Mouse (Mus musculus): Measurements from ENCODE around the gene Ankrd65.
"Not testable (repeated sequence)": the region's sequence is repeated elsewhere in the genome, so short reads cannot be mapped to it uniquely, and the experiment has no call there.

The Ankrd65 gene

DNA sequence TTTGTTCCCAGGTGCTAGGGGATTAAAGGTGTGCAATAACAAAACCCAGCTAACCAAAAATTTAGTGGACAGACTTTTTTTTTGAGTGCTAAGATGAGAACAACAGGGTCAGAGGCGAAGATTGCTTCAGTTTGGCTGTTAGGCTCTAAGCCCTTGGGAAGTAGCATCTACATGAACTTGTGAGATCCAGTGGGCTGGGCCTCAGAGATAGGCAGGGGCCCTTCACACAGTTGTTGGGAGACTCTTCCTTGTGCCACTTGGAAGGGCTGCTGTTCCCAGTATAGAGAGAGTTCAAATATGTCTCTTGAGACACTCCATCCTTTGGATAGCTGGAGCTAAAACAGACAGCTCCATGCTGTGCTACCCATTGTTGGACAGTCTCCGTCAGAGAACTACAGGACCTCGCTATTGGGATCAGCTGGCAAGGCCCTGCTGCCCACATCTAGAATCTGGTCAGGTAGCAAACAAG, at the start of gene Ankrd65:
Gene Ankrd65, plus strand, starts transcription at position 419 of the 469 bp plus-strand sequence.
- no peak for DNase-seq (ENCODE audit: low read depth, low spot score)

DNA sequence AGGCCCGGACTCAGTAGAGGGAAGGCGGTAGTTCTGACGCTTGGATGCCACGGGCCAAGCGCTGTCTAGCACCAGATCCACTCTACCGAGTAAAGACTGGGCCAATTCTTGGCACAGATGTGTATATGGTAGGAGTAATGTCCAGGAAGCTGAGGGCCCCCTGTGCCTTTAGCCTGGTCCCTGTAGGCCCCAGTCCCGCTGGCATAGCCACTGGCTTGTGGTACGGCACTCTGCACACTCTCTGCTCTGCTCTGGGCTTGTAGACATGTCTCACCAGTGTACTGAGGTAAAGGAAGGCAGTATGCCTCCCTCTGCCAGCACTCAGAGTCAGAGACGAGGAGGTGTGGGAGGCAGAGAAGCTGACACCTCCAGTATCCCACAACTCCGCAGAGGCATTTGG, 49.6 kb upstream of the Ankrd65 start:
- not testable (repeated sequence) for DNase-seq (ENCODE audit: low read depth, low spot score)

DNA sequence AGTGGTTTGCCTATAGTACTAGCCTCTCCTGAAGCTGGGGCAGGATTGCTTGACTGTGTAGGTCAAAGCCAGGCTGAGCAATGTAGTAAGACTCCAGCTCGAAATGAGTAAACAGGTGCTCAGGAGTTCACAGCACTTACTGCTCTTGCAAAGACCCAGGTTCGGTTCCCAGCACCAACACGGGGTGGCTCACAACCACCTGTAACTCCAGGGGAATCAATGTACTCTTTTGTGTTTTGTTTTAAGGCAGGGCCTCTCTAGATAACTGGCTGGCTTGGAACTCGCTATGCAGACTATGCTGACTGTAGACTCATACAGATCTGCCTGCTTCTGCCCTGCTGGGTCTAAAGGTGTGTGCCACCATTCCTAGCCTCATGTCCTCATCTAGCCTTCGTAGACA, 47.6 kb upstream of the Ankrd65 start:
- no peak for DNase-seq (ENCODE audit: low read depth, low spot score)

DNA sequence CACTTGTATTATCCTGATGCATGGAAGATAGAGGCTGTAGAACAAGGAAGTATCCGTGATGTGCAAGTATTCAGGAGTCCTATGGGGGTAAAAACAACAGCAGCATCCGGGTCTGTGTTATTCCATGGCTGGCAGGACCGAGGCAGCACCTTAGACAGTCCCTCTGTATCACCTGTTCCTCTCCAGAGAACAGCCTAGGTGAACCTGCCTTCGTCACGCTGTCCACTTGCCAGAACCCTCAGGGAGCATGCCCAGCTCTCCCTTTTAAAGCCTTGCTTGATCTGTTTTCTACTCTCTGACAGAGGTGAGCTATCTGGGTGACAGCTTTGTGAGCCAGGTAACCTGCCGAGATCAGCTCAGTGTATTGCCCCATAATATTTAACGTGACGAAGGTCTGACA, 45.8 kb upstream of the Ankrd65 start:
- no peak for DNase-seq (ENCODE audit: low read depth, low spot score)

DNA sequence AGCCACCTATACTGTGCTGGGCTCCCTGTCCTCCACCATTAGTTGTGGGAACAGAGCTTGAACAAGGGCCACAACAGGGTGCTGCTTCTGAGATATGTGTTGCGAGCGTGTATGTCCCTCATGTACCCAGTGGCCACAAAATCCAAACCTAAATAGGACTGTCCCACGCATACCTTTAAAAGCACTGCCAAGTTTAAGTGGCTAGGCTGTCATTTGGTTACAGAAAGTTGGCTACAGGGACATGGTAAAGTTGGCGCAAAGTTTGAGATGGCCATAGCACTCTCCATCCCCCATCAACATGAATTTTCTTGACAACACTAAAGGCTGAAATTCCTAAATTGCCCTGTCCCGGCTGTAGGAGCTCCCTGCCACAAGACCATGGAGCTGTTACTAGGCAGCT, 45.1 kb upstream of the Ankrd65 start:
- DNase-seq (ENCODE audit: low read depth, low spot score), result no peak

DNA sequence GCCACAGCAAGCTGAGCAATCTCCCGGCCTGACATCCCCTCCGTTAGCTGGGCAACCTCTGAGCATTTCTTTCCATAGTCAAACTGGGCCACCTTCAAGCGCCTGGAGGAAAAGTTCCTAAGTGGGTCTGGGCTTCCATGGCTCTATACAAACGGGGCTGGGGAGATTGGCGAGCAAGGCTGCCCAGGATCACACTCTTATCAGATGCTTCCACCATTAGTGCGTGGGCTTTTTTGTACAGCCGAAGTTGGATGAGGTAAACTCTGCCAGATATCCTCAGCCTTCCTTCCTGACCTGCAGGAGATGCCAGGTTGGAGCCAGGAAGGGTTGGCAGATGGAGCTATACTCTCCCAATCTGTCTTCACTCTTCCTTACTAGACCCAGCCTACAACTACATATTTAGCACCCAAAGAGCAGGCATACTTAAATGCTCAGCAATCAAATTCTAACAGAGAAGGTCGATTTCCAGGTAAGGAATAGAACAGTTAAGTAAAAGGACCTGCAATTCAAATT, 44.1 kb upstream of the Ankrd65 start:
- no peak for DNase-seq (ENCODE audit: low read depth, low spot score)

DNA sequence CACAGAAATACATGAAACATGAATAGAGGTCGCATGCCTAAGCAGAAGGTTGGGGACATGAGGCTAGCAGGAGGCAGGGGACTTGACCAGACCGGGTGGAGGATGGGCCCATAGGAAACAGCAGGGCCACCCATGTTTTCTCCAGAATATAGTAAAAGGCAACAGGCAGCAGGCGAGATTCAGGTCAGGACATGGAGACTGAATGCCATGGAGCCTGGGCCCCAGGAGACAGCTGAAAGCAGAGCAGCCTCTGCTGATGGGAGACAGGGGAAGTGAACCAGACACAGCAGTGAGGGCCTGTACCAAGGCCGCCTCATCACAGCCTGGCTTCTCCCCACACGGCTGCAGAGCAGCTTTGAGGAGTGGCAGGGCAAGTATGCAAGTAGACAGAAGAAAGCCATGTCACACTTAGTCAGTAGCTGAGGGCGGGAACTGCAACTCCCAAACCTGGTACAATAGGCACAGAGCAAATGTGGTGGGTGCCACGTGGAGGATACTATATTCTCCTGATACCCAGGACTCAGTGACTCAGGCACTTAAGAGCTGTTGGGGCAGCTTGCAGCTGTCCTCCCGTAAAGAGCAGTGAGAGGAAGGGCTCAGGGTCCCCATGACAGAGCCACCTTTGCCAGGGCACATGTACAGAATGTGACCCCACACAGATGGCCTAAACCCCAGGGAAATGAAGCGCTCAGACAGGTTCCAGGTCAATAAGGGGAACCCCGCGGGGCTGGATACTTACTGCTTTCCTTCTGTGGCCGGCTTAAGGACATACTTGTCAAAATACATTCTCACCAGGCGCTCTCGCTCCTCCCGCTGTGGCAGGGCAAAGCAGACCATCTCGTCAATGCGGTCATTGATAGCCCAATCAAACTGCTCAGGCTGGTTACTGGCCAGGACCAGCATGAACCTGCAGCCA, 43.4 kb upstream of the Ankrd65 start:
- no peak for DNase-seq (ENCODE audit: low read depth, low spot score)

DNA sequence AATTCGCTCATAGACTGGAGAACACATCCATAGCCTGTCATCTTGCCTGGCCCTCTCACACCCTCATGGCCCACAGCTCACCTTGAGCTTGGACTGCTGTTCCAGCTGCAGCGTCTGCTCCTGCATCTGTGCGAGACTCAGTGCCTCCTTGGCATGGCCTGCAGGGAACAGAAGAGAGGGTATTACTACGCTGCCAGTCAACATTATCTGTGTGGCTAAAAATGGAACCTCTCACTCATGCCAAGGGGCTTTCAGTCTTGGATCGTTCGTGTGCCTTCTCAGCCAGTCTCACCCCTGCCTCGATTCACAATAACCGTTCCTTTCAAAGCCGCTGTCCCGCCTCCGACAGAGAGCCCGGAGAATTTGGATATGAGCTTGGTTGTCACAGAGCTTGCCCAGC, 33.2 kb upstream of the Ankrd65 start:
- DNase-seq (ENCODE audit: low read depth, low spot score), result no peak

DNA sequence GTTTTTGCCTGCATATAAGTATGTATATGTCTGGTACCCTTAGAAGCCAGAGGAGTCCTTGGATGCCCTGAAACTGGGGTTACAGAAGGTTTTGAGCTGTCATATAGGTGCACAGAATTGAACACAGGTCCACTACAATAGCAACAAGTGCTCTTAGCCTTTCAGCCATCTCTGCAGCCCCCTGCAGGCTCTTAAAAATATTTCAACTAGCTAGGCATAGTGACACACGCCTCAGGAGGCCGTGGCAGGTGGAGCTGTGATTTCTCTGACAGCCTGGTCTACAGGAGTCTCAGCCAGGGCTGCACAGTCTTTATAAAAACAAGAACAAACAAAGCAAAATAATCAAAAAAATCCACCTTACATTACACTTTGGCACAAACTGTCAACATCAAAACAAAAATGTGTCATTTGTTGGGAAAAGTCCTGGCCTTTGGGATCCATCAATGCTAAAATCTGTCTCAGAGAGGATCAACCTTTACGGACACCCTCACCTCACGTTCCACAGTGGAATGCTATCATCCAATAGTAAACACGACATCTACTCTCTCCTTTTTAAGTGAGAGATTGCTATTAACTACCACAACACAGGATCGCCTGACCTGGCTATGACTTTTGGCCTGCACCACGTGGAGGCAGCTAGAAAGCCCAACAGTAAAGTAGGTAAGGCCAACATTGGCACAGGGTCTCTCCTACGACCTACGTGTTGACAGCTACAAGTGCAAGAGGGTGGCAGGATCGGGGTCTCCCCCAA, 30.2 kb upstream of the Ankrd65 start:
- DNase-seq (ENCODE audit: low read depth, low spot score), result peak; percentile 46

DNA sequence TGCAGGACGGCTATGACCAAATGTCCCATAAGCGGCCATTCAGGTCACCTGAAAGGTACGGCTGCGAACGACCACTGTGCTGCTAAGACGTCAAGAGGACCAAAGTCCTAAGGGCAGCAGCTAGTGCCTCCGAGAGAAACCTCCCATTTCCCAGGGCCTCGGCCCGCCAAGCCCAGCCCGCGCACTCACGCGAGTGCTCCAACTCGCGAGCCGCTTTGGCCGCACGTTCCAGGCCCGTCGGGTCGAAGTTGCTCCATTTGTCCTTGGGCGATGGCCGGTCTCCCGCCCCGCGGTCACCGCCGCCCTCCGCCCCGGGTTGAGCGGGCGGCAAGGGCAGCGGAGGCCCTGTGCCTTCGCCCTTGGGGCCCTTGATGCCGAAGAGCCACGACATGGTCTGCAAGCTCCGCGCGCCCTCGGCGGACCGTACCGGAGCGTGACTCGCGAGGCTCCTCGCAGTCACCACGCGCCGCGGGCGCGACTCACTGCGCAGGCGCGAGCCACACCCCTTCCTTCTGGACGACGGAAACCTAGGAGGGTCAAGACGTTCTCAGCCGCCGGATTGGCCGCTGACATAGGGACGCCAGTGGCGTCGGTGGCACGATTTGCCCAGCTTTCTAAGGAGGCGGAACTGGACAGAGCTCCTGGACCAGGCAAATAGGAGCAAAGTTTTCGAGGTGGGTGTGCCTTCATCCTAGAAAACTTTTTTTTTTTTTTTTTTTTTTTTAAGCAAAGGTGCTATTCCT, 29.5 kb upstream of the Ankrd65 start, which contains the start of gene Atad3a:
Gene Atad3a, minus strand, starts transcription at position 481 of the 743 bp plus-strand sequence.
- DNase-seq (ENCODE audit: low read depth, low spot score), result peak; percentile 99

DNA sequence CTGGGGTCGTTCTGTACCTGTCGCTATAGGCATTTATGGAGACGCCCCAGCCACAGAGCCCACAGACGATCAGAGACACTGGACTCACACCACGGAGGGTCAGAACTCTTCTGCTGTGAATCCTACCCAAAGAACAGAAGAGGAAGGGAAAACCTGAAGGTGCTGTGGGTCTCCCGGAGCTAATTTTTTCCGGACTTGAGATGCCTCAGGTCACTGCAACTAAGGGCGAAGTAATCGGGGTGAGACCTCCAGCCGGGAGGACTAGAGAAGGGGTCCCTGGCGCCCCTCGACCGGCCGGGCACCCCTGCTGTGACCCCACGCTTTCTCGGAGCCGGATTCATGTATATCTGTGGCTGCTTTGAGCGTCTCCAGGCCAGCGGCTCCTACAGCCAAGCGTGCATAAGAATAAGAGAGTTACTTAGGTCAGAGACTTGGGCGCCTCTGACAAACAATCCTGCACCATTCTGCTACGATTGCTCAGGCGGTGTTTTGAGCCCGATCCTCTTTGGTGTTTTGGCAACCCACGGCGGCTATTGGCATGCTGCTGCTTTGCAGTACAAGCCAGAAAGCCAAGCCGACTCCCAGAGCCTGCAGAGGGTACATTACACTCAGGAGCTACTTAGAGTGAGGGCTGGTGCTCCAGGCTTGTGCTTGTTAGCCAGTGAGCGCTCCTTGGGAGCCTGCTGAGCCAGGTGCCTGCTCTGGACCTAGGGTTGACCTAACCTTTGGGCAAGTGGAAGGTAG, 28.7 kb upstream of the Ankrd65 start:
- DNase-seq (ENCODE audit: low read depth, low spot score), result no peak

DNA sequence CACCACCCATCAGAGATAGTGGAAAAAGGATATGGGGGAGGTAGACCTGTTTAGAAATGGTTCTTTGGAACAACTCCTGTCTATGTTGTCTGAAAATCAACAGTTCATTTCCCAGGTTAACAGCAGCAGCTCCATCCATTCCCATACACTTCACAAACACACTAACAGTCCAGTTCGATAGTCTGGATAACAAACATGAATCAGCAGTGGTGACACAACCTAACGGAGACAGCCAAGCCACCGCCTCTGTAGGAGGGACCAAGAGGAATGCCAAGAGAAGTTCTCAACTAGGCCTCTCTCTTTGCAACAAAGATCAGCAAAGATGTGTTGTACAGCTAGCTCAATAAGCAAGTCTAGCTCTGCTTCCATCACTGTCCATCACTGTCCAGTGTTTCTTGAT, 27.9 kb upstream of the Ankrd65 start:
- no peak for DNase-seq (ENCODE audit: low read depth, low spot score)

DNA sequence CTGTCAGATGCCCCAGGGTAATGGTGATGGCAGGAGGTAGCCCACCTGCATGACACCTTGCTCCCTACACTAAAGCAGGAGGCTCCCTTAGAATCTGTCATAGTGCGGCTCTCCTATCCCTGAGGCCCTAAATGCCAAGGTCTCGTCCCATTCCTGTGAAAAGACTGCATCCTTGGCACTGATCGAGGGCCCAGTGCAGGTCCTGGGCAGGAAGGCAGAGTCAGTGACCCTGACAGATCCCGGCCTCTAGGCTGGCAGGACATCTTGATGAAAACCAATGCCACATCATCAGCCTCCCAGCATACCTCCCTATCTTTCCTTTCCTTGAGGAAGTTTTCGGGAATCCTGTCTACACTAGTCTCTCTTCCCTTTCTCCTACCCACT, 20.8 kb upstream of the Ankrd65 start:
- no peak for DNase-seq (ENCODE audit: low read depth, low spot score)

DNA sequence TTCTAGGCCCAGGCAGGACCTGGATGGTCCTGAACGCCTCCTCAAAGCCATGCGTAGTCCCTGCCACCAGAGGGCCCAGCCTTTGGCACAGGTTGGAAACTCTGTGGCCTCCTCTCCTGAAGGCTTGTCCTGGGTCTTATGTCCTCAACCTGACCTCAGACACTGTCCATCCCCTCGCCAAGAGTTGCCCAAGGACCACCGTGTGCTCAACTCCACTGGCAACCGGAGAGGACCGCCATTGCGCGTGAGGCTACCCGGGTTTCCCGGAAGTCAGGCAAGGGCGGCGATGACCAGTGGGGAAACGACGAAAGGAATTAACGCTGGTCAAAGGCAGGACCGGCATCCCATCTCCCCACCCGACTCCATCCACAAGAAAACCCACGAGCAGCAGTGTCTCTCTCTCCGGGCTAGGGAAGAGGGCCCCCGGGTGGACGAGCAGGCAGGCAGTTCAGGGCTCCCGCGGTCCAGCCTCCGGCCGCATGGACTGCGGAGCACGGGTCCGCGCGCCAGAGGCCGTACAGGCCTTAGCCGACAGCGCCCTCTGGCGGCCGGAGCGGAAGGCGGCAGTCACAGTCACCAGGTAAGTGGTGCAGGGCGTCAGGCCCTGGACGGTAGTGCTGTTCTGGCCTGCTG, 20.2 kb upstream of the Ankrd65 start:
- peak; percentile 92 for DNase-seq (ENCODE audit: low read depth, low spot score)

DNA sequence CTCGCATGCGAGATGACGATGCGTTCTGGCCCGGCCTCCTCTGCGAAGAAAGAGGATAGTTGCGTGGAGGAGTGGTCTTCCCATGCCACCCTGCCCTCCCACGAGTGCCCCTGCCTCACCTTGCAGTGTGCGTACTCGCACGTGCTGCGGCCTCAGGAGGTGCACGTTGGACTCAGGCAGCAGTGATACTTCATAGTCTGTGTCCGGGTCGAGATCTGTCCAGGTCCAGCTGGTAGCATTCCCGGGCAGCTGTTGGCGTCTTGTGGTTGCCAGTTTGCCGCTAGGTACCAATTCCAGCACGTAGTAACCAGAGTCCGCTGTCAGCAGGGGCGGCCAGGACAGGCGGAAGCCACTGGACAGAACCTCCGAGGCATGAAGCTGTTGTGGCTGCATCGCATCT, 19.6 kb upstream of the Ankrd65 start:
- no peak for DNase-seq (ENCODE audit: low read depth, low spot score)

DNA sequence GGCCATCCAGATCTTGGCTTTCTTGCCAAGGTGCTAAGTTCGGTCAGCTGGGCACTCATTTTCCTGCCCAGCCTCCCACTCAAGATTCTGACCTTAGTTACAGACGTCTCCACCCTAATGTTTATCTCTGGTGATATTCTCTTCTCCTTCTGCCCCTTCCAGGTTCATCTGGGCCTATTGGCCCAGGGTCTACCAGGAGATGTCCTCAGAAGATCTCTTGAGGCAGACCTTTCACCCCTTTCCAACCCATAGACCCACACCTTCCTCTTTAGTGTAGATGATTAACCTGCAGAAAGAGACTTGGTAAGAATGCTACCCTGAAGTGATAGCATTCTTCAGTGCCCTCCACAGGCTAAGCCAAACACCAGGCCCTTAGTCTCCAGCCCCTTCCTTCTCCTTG, 18.5 kb upstream of the Ankrd65 start:
- DNase-seq (ENCODE audit: low read depth, low spot score), result no peak

DNA sequence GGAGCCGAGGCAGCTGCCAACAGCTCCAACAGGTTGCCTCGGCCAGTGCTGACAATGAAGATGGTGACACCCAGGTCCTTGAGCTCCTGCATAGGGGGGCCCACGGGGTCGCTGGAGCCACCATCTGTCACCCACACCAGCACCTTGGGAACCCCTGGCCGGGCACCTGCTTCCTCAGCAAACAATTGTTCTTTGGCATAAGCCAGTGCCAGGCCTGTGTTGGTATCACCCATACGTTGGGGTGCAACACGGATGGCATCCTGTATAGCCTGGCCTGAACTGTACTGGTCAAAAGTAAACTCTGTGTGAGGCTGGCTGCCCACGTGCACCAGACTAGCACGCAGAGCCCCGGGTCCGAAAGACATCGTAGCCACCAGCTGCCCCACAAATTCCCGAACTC, 17.5 kb upstream of the Ankrd65 start:
- no peak for DNase-seq (ENCODE audit: low read depth, low spot score)

DNA sequence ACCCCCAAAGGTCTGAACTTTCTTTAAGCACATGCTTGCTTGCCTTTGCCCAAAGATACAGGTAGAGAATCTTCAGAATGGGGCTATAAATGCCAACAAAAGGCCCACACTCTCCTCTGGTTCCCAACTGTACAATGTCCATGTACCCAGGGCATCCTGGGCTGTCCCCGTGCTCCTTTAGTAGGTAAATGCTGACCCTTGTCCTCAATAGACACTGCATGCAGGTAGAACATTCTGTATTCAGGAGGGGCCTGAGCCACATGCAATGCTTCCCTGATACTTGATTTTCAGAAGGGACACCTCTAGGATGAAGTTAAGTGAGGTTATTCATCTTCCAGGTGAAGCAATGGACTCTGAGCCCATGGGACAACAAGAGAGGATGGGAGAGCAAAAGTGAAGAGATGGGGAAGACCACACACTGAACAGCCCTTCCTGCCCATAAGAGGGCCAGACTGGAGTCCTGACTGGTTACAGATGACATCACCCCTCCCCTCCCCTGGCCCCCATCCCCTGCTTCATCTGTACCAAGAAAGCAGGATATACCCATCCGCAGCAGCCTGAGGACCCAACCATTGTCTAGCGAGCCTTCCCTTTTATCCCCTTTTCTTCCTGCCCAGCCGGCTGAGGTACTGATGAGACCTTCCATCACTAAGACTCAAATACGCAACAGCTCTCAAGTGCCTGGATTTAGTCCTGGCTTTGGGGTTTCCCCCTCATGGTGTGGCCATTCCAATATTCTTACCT, 16.7 kb upstream of the Ankrd65 start:
- no peak for DNase-seq (ENCODE audit: low read depth, low spot score)

DNA sequence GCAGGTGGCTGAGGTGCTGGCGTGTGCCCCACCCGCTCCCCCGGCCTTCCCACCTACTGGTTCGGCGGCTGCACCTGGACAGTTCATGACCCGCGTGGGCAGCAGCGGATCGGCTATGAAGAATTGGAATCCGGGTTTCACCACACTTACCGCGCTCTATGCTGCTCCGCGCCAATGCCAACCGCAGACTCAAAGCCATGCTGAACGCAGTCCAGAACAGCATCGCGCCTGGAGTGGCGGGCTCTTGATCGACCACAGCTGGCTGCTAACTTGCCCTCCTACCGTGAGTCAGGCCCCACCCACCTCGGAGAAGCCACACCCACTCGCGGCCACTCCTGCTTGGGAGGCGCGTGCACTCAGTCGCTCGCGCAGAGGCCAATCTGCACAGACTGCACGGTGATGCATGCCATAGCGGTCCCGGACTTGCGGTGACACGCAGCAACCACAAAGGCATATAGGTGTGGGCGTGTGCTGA, 15.9 kb upstream of the Ankrd65 start, which contains the start of gene Vwa1:
Gene Vwa1, minus strand, starts transcription at position 419 of the 475 bp plus-strand sequence.
- peak; percentile 89 for DNase-seq (ENCODE audit: low read depth, low spot score)

Measured in mesoderm, embryonic 11.5 days (tissue).